Mouse (Mus musculus) heart, adult 2 months (tissue): ENCODE data around the gene Sipa1l1.

Experiments used
- CTCF ChIP-seq: fragments of 200-600 bp; IDR thresholded peaks from 2 replicates; pipeline ENCODE4 v1.8.1; 2022; ENCODE audit warnings: antibody characterized with exemption, mild to moderate bottlenecking, moderate library complexity
- EP300 ChIP-seq: fragments of 200-500 bp; IDR thresholded peaks from 2 replicates; pipeline ENCODE4 v1.6.1; 2011; ENCODE audit warnings: low read depth, low read length, control low read depth; ENCODE audit not compliant: insufficient read depth
- POLR2A ChIP-seq: fragments of 200-500 bp; IDR thresholded peaks from 2 replicates; pipeline ENCODE4 v1.6.1; 2011; ENCODE audit warnings: mild to moderate bottlenecking, low read depth, low read length, control low read depth; ENCODE audit not compliant: insufficient read depth

DNA sequence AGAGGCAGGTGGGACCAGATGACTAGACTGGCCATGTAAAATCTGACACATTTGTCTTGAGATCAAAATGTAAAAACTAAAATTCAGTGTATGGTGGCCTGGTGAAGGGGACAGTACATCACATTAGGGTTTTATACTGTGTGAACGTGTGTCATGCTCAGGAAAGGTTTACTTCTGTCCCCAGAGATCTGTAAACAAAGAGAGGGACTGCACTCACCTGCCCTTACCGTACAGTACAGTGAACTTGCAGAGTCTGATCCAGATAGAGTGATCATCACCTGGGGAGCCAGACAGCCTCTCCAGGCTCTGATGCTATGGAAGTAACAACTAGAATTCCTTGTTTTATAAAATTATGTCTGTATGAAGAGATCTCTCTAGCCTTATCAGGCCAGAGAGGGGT lies 184.5 kb downstream of the Sipa1l1 start:
- TF ChIP-seq POLR2A (no peak), CTCF (no peak), EP300 (no peak)
